In the genomic region with DNA sequence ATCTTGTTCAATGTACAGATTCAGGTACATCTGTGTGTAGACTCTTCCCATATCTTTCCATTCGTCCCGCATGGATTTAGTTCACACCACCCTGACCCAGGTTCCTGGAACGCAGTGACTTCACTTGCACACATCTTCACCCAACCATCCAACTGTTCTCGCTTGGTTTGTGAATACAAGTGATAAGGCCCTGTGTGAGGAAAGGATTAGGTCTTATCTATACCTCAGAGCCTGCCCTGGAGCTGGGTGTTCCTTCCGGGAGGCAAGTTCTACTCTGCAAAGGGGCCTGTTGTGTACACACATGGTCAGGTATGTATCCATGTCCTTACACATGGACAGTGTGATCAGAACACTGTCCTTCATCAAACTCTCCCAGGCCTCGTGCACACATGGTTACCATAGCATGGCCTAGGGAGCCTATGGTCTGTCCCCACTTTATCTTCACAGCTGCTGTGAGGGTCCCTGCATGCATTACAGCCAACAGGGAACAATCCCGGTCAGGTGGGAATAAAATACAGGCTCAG, we compare ENCODE assay signal across 21 mouse cellular contexts. TPM values are rescaled to one million over a fixed set of nuclear protein-coding genes. Genes with fewer than 3 reads are reported as not detected.
A peak's percentile ranks its signal among the peaks of the same experiment; 100 is the strongest.
DNase-seq lines count a peak whose midpoint lies in the region; ATAC-seq lines count a peak whose summit lies in the region.
"Had no signal": no experiment of that assay in that cellular context is flagged by ENCODE, and none has a peak within 500 bp of the region (broad histone marks: within the 10 kb centered on the region; RNA-seq: fewer than 3 reads in every experiment).

No protein-coding gene starts in this region.

- 89% methylated on average over 7 of the region's 7 CpGs for WGBS in kidney, embryonic 15.5 days
- 56% methylated on average over 7 of the region's 7 CpGs for WGBS in liver, embryonic 11.5 days
- 96% methylated on average over 7 of the region's 7 CpGs for WGBS in kidney, embryonic 14.5 days

- peak; percentile 69; the same call in 1 of the 2 replicates for ATAC-seq in kidney, embryonic 15.5 days (replicated peaks; ENCODE audit: low FRiP score)
- peak; percentile 97 for ATAC-seq in liver, embryonic 11.5 days (replicated peaks; ENCODE audit: low FRiP score)
- peak; percentile 92 for ATAC-seq in megakaryocyte-erythroid progenitor cell, adult 5-6 weeks (replicated peaks; ENCODE audit: low FRiP score, low TSS enrichment, poor library complexity, severe bottlenecking)
- no peak for ATAC-seq in kidney, embryonic 14.5 days (ENCODE audit: low FRiP score, low TSS enrichment)
- ATAC-seq: intestine, postnatal 0 days had no signal

- no peak overlapping the region for H3K4me2 ChIP-seq in kidney, embryonic 15.5 days
- 0 out of 2 replicates have a peak overlapping the region, but pooled peaks have one; percentile 1 for H3K4me2 ChIP-seq in liver, embryonic 11.5 days
- H3K4me2 ChIP-seq in kidney, embryonic 14.5 days (replicated peaks; ENCODE audit: low read depth, low read length): no peak overlapping the region
- H3K4me2 ChIP-seq: hindbrain, embryonic 14.5 days; limb, embryonic 15.5 days; neural tube, embryonic 13.5 days had no signal

- no peak overlapping the region for H3K27ac ChIP-seq in kidney, embryonic 15.5 days
- no peak overlapping the region for H3K27ac ChIP-seq in liver, embryonic 11.5 days (ENCODE audit: low read depth, low read length)
- H3K27ac ChIP-seq in kidney, embryonic 14.5 days (ENCODE audit: low read depth, low read length): no peak overlapping the region
- H3K27ac ChIP-seq: hindbrain, embryonic 14.5 days; limb, embryonic 15.5 days; midbrain, embryonic 10.5 days; neural tube, embryonic 13.5 days had no signal

- peaks cover 18% of the 10 kb centered on the region; the same call in 1 of the 2 replicates for H3K36me3 ChIP-seq in kidney, embryonic 15.5 days
- no peaks in the 10 kb centered on the region for H3K36me3 ChIP-seq in liver, embryonic 11.5 days (ENCODE audit: control insufficient read depth, insufficient read depth, low read length)
- no peaks in the 10 kb centered on the region; the same call in 1 of the 2 replicates for H3K36me3 ChIP-seq in kidney, embryonic 14.5 days (ENCODE audit: control insufficient read depth, insufficient read depth, low read length)
- H3K36me3 ChIP-seq: limb, embryonic 15.5 days had no signal

- H3K9me3 ChIP-seq in kidney, embryonic 15.5 days (replicated peaks): no peaks in the 10 kb centered on the region
- no peaks in the 10 kb centered on the region for H3K9me3 ChIP-seq in liver, embryonic 11.5 days (ENCODE audit: control insufficient read depth, low read length)
- no peaks in the 10 kb centered on the region for H3K9me3 ChIP-seq in kidney, embryonic 14.5 days (ENCODE audit: control insufficient read depth, low read length)
- H3K9me3 ChIP-seq: limb, embryonic 15.5 days; midbrain, embryonic 10.5 days; neural tube, embryonic 13.5 days had no signal

- no peaks in the 10 kb centered on the region for H3K27me3 ChIP-seq in kidney, embryonic 15.5 days
- H3K27me3 ChIP-seq in liver, embryonic 11.5 days (replicated peaks; ENCODE audit: control insufficient read depth, insufficient read depth, low read length): no peaks in the 10 kb centered on the region
- no peaks in the 10 kb centered on the region for H3K27me3 ChIP-seq in kidney, embryonic 14.5 days (ENCODE audit: control insufficient read depth, insufficient read depth, low read length)
- H3K27me3 ChIP-seq: limb, embryonic 15.5 days; neural tube, embryonic 13.5 days had no signal

- DNase-seq in kidney, postnatal 4 days: no peak
- peak; percentile 10 for DNase-seq in c-Kit-positive CD71-negative TER-119-negative erythroid progenitor cells, embryonic 14.5 days (ENCODE audit: low read depth)
- no peak for DNase-seq in liver, embryonic 11.5 days (ENCODE audit: low spot score)
- no peak for DNase-seq in gastrocnemius, adult 18-20 months (ENCODE audit: low spot score)
- DNase-seq in adrenal gland, adult 8-10 months: no peak
- DNase-seq: cerebellum, adult 18-20 months; gastrocnemius, postnatal 25 days; heart, postnatal 14 days; kidney, postnatal 14 days; lung, postnatal 10 days; thymus, postnatal 4 days had no signal

- no peak overlapping the region for H3K4me3 ChIP-seq in kidney, embryonic 15.5 days (replicated peaks)
- no peak overlapping the region for H3K4me3 ChIP-seq in liver, embryonic 11.5 days (ENCODE audit: low read depth, low read length)
- H3K4me3 ChIP-seq in kidney, embryonic 14.5 days (ENCODE audit: low read length): no peak overlapping the region
- H3K4me3 ChIP-seq: limb, embryonic 15.5 days; midbrain, embryonic 10.5 days; neural tube, embryonic 13.5 days had no signal

- H3K4me1 ChIP-seq in kidney, embryonic 15.5 days: no peaks in the 10 kb centered on the region
- peaks cover 10% of the 10 kb centered on the region for H3K4me1 ChIP-seq in liver, embryonic 11.5 days (replicated peaks; ENCODE audit: control insufficient read depth, insufficient read depth, low read length)
- H3K4me1 ChIP-seq in kidney, embryonic 14.5 days (ENCODE audit: control insufficient read depth, insufficient read depth, low read length): no peaks in the 10 kb centered on the region
- H3K4me1 ChIP-seq: limb, embryonic 15.5 days; neural tube, embryonic 13.5 days had no signal

- H3K9ac ChIP-seq in kidney, embryonic 15.5 days: no peak overlapping the region
- no peak overlapping the region for H3K9ac ChIP-seq in liver, embryonic 11.5 days (ENCODE audit: low read depth, low read length)
- H3K9ac ChIP-seq in kidney, embryonic 14.5 days (ENCODE audit: low read depth, low read length): no peak overlapping the region
- H3K9ac ChIP-seq: hindbrain, embryonic 14.5 days; limb, embryonic 15.5 days; neural tube, embryonic 13.5 days had no signal

RNA-seq across cellular contexts. Expression of gene Fndc9, which starts 5.9 kb away (rescaled TPM):
- 0.13 and 0.21 TPM in 2 replicates for polyA plus RNA-seq in kidney, embryonic 15.5 days (2015; fragmentation: Nextera tagmentation; extraction: Ambion mirVana)
- 0.13 TPM in 1 of 2 replicates, not detected in the other for polyA plus RNA-seq in liver, embryonic 11.5 days (2014; fragmentation: Nextera tagmentation; extraction: Ambion mirVana)
- not detected in 2 replicates for total RNA-seq in megakaryocyte-erythroid progenitor cell, adult 5-6 weeks (2014; fragmentation: Nextera tagmentation)
- total RNA-seq in megakaryocyte-erythroid progenitor cell, adult 5-6 weeks (2017): not detected in 2 replicates
- polyA plus RNA-seq in kidney, embryonic 14.5 days (2014; fragmentation: Nextera tagmentation; extraction: Ambion mirVana): 0.11 TPM in 1 of 2 replicates, not detected in the other
- not detected for total RNA-seq in gastrocnemius, adult 18-20 months (2021)
- total RNA-seq in adrenal gland, adult 8-10 months (2022): not detected
- total RNA-seq: gastrocnemius, postnatal 25 days; heart, adult 8-10 months; heart, postnatal 14 days had no signal
- polyA plus RNA-seq: spleen, adult 2 months had no signal
